Mouse (Mus musculus) erythroblast, embryonic 14.5 days (primary cell): ENCODE measurements around the gene Frmd6. TPM values are rescaled to one million over a fixed set of nuclear protein-coding genes. Genes with fewer than 3 reads are reported as not detected.

Source experiments
- H3K27me3 ChIP-seq: 2 replicates; pipeline ENCODE4 v1.6.1; 2012; ENCODE audit warnings: inconsistent platforms; ENCODE audit not compliant: control insufficient read depth
- H3K36me3 ChIP-seq: 2 replicates; pipeline ENCODE4 v1.6.1; 2012; ENCODE audit warnings: mild to moderate bottlenecking, inconsistent platforms; ENCODE audit not compliant: control insufficient read depth
- H3K4me1 ChIP-seq: 2 replicates; pipeline ENCODE4 v1.6.1; 2012; ENCODE audit warnings: inconsistent platforms; ENCODE audit not compliant: control insufficient read depth
- H3K4me3 ChIP-seq: replicated peaks from 2 replicates; pipeline ENCODE3; 2012; ENCODE audit warnings: moderate library complexity, mild to moderate bottlenecking, inconsistent platforms
- H3K9me3 ChIP-seq: 2 replicates; pipeline ENCODE4 v1.6.1; 2012; ENCODE audit warnings: low read length, inconsistent platforms, mixed read lengths; ENCODE audit not compliant: control insufficient read depth
- GATA1 ChIP-seq: IDR thresholded peaks from 2 replicates; pipeline ENCODE4 v1.6.1; 2012; ENCODE audit warnings: low read length, inconsistent platforms, mixed read lengths
- TAL1 ChIP-seq: IDR thresholded peaks from 3 replicates; pipeline ENCODE4 v1.6.1; 2012; ENCODE audit warnings: low read length, inconsistent platforms, mixed read lengths
- polyA plus RNA-seq: library from polyadenylated mRNA; stranded (reverse); fragments of >175 nt; gene quantifications from 2 replicates; pipeline ENCODE4 v1.2.3, GENCODE M21; 2012

The Frmd6 gene
- polyA plus RNA-seq, 1 experiment, result 0.01 TPM

DNA sequence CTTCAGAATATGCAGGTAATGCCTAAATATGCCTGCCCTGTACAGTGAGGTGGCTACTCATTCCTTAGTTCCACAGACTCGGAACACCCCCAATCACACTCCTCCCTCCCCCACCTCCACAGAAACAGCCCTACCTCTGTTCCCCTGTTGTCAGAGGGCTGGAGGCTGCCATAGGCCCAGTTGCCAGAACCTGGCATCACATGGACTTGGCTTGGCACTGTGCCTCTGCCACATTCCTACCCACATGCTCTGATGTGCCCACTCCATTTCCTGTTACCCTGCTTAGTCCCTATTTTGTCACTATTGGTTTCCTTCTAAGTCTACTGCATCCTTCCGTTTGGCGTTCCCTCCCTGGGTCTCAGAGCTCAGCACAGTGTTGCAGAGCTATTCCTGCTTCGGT lies 56.5 kb downstream of the Frmd6 start:
- no peak overlapping the region for H3K4me3 ChIP-seq
- peaks cover 9% of the 10 kb centered on the region for H3K36me3 ChIP-seq
- H3K9me3 ChIP-seq, result no peaks in the 10 kb centered on the region
- no peak for TF ChIP-seq GATA1
- TF ChIP-seq TAL1, result no peak
- H3K4me1 ChIP-seq, result no peaks in the 10 kb centered on the region
- H3K27me3 ChIP-seq, result no peaks in the 10 kb centered on the region

DNA sequence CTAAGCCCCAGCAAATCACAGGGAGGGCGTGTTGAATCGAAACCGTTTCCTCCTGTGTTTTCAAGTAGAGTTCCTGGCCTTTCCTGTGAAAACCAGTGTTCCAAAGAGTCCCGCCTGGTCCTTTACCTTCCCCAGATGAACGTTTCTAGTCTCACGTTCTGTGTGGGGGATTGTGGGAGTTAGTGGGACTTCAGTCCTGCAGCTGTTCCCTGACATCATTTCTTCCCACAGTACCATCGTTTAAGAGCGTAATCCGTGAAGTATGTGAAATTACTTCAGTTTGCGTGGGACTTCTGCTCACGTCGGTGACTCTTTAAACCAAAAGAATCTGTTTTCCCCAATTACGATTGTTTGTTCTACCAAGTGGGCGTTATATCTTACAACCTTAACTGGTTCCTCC lies 57.8 kb downstream of the Frmd6 start:
- no peaks in the 10 kb centered on the region for H3K4me1 ChIP-seq
- H3K27me3 ChIP-seq, result no peaks in the 10 kb centered on the region
- TF ChIP-seq TAL1 (no peak), GATA1 (no peak)
- no peaks in the 10 kb centered on the region for H3K9me3 ChIP-seq
- H3K36me3 ChIP-seq, result peaks cover 9% of the 10 kb centered on the region
- no peak overlapping the region for H3K4me3 ChIP-seq

DNA sequence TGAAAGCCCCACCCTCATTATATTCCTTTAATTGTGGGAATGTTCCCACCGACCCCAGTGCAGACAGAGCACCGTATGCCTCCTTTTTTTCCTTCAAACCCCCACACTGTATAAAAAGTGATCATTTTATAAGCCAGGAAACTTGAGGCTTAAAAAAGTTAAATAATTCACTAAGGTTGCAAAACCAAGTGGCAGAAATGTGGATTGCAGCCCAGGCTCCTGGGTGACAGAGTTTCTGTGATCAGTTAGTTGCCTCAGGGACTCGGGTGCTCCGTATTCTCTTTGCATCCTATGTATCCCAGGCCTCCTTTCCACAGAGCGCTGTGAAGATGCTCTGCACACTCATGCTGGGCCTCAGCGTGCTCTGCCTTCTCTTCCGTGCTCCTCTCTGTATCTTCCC lies 58.8 kb downstream of the Frmd6 start:
- no peak for TF ChIP-seq TAL1
- no peak for TF ChIP-seq GATA1
- H3K9me3 ChIP-seq, result no peaks in the 10 kb centered on the region
- no peaks in the 10 kb centered on the region for H3K27me3 ChIP-seq
- peaks cover 11% of the 10 kb centered on the region for H3K36me3 ChIP-seq
- no peak overlapping the region for H3K4me3 ChIP-seq
- H3K4me1 ChIP-seq, result no peaks in the 10 kb centered on the region

DNA sequence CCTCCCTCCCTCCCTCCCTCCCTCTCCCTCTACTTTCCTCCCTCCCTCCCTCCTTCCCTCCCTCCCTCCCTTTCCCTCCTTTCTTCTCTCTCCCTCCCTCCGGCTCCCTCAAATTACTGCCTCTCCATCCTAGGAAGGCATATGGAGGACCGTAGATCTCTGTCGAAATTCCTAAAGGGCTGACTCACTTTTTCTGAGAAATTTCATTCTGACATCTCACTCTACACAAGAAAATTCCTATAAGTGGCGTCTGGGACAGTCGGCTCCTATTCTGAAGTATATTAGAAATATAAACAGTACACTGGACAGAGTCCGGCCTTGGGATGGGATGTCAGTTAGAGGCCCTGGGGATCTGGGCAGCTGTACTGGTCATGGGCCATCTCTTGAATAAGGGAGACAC lies 59.7 kb downstream of the Frmd6 start:
- no peaks in the 10 kb centered on the region for H3K9me3 ChIP-seq
- TF ChIP-seq TAL1 (no peak), GATA1 (no peak)
- peaks cover 11% of the 10 kb centered on the region for H3K36me3 ChIP-seq
- H3K27me3 ChIP-seq, result no peaks in the 10 kb centered on the region
- no peak overlapping the region for H3K4me3 ChIP-seq
- no peaks in the 10 kb centered on the region for H3K4me1 ChIP-seq

DNA sequence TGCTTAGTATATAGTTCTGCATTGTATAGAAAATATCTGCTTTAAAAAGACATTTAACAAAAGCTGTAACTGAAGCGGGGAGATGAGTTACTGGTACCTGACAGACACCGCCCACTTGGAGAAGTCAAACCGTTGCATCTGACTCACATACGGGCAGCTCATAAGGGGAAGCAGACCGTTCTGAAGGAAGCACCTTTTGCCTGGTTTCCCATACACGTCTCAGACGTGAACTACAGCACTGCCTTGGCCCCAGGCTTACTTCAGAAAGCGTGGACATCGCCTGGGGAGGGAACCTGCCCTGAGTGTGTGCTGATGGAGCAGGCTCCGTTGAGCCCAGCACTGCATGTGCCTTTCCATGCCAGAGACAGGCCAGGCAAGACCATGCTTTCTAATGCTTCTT lies 60.3 kb downstream of the Frmd6 start:
- TF ChIP-seq TAL1 (no peak), GATA1 (no peak)
- peaks cover 10% of the 10 kb centered on the region for H3K36me3 ChIP-seq
- H3K4me3 ChIP-seq, result no peak overlapping the region
- H3K27me3 ChIP-seq, result no peaks in the 10 kb centered on the region
- no peaks in the 10 kb centered on the region for H3K9me3 ChIP-seq
- H3K4me1 ChIP-seq, result no peaks in the 10 kb centered on the region

DNA sequence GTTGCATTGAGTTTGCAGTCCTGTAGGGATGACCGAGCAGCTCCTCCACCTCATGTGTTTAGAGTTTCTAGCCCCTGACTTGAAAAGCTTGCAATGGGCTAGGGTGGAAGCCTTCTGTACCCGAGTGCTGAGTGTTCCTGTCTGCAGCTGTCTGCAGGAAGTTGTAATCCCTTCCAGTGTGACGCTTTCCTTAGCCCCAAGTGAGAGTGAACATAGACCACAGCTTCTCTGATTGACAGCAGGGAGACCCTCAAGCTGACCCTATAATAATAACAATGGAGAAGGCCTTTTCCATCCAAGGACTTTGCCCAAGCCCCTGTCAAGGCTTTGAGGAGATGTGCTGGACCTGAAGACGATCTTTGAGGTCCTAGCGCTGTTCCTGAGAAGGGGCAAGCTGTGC lies 65.1 kb downstream of the Frmd6 start:
- H3K4me3 ChIP-seq, result no peak overlapping the region
- TF ChIP-seq TAL1 (no peak), GATA1 (no peak)
- H3K4me1 ChIP-seq, result no peaks in the 10 kb centered on the region
- no peaks in the 10 kb centered on the region for H3K9me3 ChIP-seq
- peaks cover 10% of the 10 kb centered on the region; the same call in 1 of the 2 replicates for H3K36me3 ChIP-seq
- H3K27me3 ChIP-seq, result no peaks in the 10 kb centered on the region

DNA sequence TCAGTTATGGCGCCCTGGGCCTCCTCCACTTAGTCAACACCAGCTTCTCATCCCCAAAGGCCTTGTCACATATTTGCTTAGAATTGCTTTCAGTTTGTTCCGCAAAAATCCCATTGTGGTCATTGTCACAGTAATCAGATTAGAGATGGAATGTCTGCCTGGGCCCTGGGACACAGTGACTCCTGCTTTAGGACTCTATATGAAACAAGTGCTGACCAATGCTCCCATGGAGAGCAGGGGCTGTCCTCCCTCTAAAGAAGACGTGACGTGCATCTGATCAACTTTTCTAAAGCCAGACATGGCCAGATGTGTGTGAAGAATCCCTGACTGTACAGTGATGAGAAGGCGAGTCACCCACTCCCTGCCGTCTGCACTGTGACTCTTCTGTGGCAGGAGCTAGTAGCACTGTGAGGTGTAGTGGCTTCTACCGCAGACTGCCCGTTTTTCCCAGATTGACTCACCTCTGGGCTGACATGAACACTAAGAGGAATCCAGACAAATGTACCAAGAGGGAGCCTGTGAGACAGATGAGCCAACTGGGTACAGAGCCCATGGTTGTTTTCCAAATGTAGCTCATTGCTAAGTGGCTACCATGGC lies 65.7 kb downstream of the Frmd6 start:
- Histone ChIP-seq H3K27me3 (no peaks in the 10 kb centered on the region), H3K36me3 (peaks cover 10% of the 10 kb centered on the region; the same call in 1 of the 2 replicates), H3K9me3 (no peaks in the 10 kb centered on the region), H3K4me3 (no peak overlapping the region), H3K4me1 (no peaks in the 10 kb centered on the region)
- TF ChIP-seq TAL1, result no peak
- no peak for TF ChIP-seq GATA1

DNA sequence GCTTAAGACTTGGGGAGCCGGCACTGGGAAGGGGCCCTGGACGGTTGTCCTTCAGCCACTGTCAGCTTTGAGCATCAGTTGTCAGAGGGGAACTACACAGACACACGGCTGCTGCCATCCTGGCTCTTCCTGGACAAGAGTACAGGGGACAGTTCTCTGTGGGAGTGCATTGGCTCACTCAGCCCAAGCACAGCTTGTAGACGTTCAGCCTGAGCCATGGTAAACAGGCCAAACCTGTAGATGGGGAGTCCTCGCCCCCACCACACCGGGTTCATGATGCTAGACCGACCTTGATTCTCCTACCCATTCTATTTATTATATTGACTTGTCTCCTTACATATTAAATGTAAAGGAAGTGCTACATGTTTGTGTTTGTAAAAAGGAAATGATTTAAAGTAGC lies 70.0 kb downstream of the Frmd6 start:
- Histone ChIP-seq H3K9me3 (no peaks in the 10 kb centered on the region), H3K4me1 (no peaks in the 10 kb centered on the region), H3K27me3 (no peaks in the 10 kb centered on the region), H3K36me3 (peaks cover 8% of the 10 kb centered on the region; the same call in 1 of the 2 replicates), H3K4me3 (no peak overlapping the region)
- no peak for TF ChIP-seq GATA1
- TF ChIP-seq TAL1, result no peak

DNA sequence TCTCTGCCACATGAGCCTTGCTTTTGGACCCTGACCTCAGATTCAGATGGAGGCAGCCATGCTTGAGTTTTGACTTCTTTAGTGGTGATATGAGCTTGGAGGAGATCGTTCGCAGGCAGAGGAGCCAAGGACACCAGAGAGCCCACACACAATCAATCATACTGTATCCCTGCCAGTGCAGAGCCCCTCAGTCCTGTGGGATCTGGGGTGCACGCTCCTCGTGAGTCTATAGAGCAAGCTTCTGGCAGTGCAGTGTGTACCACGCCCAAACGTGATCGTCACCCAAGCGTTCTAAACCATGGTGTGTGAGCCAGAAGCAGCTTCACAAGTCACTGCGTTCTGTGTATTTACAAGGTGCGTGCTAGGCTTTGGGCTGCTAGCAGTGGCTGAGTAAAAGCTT lies 70.8 kb downstream of the Frmd6 start:
- H3K36me3 ChIP-seq, result peaks cover 6% of the 10 kb centered on the region; the same call in 1 of the 2 replicates
- H3K9me3 ChIP-seq, result no peaks in the 10 kb centered on the region
- H3K27me3 ChIP-seq, result no peaks in the 10 kb centered on the region
- TF ChIP-seq TAL1, result no peak
- TF ChIP-seq GATA1, result no peak
- no peaks in the 10 kb centered on the region for H3K4me1 ChIP-seq
- H3K4me3 ChIP-seq, result no peak overlapping the region

DNA sequence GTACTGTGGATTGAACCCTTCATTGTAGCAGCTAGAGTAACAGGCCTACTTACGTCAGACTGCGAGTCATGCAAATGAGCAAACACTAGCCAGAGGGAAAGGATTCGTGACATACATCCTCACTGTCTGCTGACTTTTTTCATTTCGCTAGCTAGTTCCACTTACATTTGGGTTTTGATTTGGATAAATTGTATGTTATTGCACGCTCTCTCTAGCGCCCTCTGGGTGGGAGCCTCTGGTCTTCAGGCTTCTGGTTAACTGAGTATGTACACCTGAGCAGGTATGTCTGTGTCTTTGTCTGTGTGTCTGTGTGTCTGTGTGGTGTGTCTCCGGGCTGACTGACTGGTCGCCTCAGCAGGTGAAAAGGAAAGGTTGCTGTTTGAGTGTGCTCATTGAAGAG lies 72.1 kb downstream of the Frmd6 start:
- no peaks in the 10 kb centered on the region for H3K9me3 ChIP-seq
- H3K36me3 ChIP-seq, result peaks cover 5% of the 10 kb centered on the region; the same call in 1 of the 2 replicates
- H3K27me3 ChIP-seq, result no peaks in the 10 kb centered on the region
- H3K4me3 ChIP-seq, result no peak overlapping the region
- H3K4me1 ChIP-seq, result no peaks in the 10 kb centered on the region
- TF ChIP-seq GATA1 (no peak), TAL1 (no peak)
